ENCODE assay signal across 32 mouse cellular contexts in genomic region chr17:85574023-85574422, GRCm38 (mm10). TPM values are rescaled to one million over a fixed set of nuclear protein-coding genes. Genes with fewer than 3 reads are reported as not detected.
DNase-seq lines count a peak whose midpoint lies in the region; ATAC-seq and TF ChIP-seq lines count a peak whose summit lies in the region.
"Had no signal": no experiment of that assay in that cellular context is flagged by ENCODE, and none has a peak within 500 bp of the region (broad histone marks: within the 10 kb centered on the region; RNA-seq: fewer than 3 reads in every experiment).

No protein-coding gene starts in this region.

- peak; percentile 69 for TF ChIP-seq EP300 in CH12.LX (IDR thresholded peaks at IDR 0.05; ENCODE audit: low read length)

- peak overlapping the region; percentile 8; the same call in 1 of the 2 replicates for H3K4me2 ChIP-seq in CH12.LX (ENCODE audit: insufficient read depth, low read depth, poor library complexity, severe bottlenecking)
- no peak overlapping the region for H3K4me2 ChIP-seq in heart, embryonic 12.5 days
- H3K4me2 ChIP-seq: forebrain, embryonic 13.5 days; heart, embryonic 13.5 days; hindbrain, embryonic 14.5 days had no signal

- dilution Hi-C loops in CH12.LX (cut with MboI; ENCODE audit: extremely low pct_ligation_motif_present, extremely low pct_unique_long_range_greater_than_20kb, low sequenced_read_pairs) = no loop called here

- WGBS in heart, embryonic 12.5 days = 67% methylated on average over 3 of the region's 3 CpGs
- WGBS in midbrain, embryonic 10.5 days = 95% methylated on average over 3 of the region's 3 CpGs

- no peaks in the 10 kb centered on the region for H3K27me3 ChIP-seq in CH12.LX (replicated peaks)
- peaks cover 23% of the 10 kb centered on the region; the same call in 1 of the 2 replicates for H3K27me3 ChIP-seq in heart, embryonic 12.5 days (replicated peaks)
- H3K27me3 ChIP-seq in midbrain, embryonic 10.5 days (ENCODE audit: low read depth, poor library complexity, severe bottlenecking) = peaks cover 17% of the 10 kb centered on the region; the same call in 1 of the 2 replicates

- in situ Hi-C loops in CH12.LX (cut with MboI; ENCODE audit: low pct_ligation_motif_present, low pct_unique_long_range_greater_than_20kb, low sequenced_read_pairs) = no loop called here

- H3K9ac ChIP-seq in CH12.LX (ENCODE audit: insufficient read depth, low read depth) = no peak overlapping the region
- no peak overlapping the region for H3K9ac ChIP-seq in heart, embryonic 12.5 days
- H3K9ac ChIP-seq: forebrain, embryonic 13.5 days; heart, embryonic 13.5 days; hindbrain, embryonic 14.5 days had no signal

- DNase-seq in CH12.LX (ENCODE audit: extremely low read depth) = peak; percentile 69
- no peak for DNase-seq in c-Kit-positive CD71-positive TER-119-positive erythroid progenitor cells, embryonic 14.5 days (ENCODE audit: low spot score)
- DNase-seq in midbrain, embryonic 10.5 days (ENCODE audit: low spot score) = no peak
- DNase-seq: adrenal gland, postnatal 10 days; adrenal gland, postnatal 36 days; cerebellum, adult 11-12 months; cerebellum, adult 8-10 months; cerebellum, postnatal 10 days; cerebellum, postnatal 36 days; gastrocnemius, postnatal 10 days; gastrocnemius, postnatal 36 days; heart, adult 18-20 months; kidney, adult 18-20 months had no signal

- no peak overlapping the region for H3K4me3 ChIP-seq in CH12.LX (replicated peaks in 1 of 3; ENCODE audit: low read depth in 2 of 3, low read length in 2 of 3, poor library complexity in 1 of 3)
- H3K4me3 ChIP-seq in heart, embryonic 12.5 days = no peak overlapping the region
- no peak overlapping the region for H3K4me3 ChIP-seq in midbrain, embryonic 10.5 days
- H3K4me3 ChIP-seq: forebrain, embryonic 10.5 days; forebrain, embryonic 13.5 days; heart, embryonic 13.5 days had no signal

- H3K79me2 ChIP-seq in CH12.LX (replicated peaks; ENCODE audit: control insufficient read depth, extremely low read depth, insufficient read depth, poor library complexity, severe bottlenecking) = no peaks in the 10 kb centered on the region

- no peak; the same call in 1 of the 2 replicates for TF ChIP-seq RAD21 in CH12.LX (IDR thresholded peaks at IDR 0.05; ENCODE audit: low read depth, low read length)

- H3K27ac ChIP-seq in CH12.LX (ENCODE audit: insufficient read depth, low read depth) = no peak overlapping the region
- no peak overlapping the region for H3K27ac ChIP-seq in heart, embryonic 12.5 days (ENCODE audit: poor library complexity, severe bottlenecking)
- no peak overlapping the region for H3K27ac ChIP-seq in midbrain, embryonic 10.5 days (replicated peaks)
- H3K27ac ChIP-seq: forebrain, embryonic 10.5 days; forebrain, embryonic 13.5 days; heart, embryonic 13.5 days; hindbrain, embryonic 14.5 days; hindbrain, postnatal 0 days had no signal

- no peaks in the 10 kb centered on the region for H3K36me3 ChIP-seq in CH12.LX (replicated peaks in 1 of 2; ENCODE audit: control insufficient read depth in 1 of 2, insufficient read depth in 1 of 2, low read length in 1 of 2)
- no peaks in the 10 kb centered on the region for H3K36me3 ChIP-seq in heart, embryonic 12.5 days
- H3K36me3 ChIP-seq in midbrain, embryonic 10.5 days = no peaks in the 10 kb centered on the region
- H3K36me3 ChIP-seq: forebrain, embryonic 10.5 days; heart, embryonic 13.5 days had no signal

- TF ChIP-seq POLR2A in CH12.LX (IDR thresholded peaks at IDR 0.05; ENCODE audit: low read depth, low read length) = no peak

- ATAC-seq in common myeloid progenitor, adult 5-6 weeks (replicated peaks; ENCODE audit: low read depth, poor library complexity, severe bottlenecking) = peak; percentile 76
- ATAC-seq in megakaryocyte, adult 5-6 weeks (ENCODE audit: poor library complexity, severe bottlenecking) = peak; percentile 38
- no peak for ATAC-seq in heart, embryonic 12.5 days (ENCODE audit: insufficient number of reproducible peaks, low FRiP score)
- ATAC-seq: CD4-positive, CD25-positive, alpha-beta regulatory T cell, adult 4 months; forebrain, embryonic 13.5 days; forebrain, embryonic 16.5 days; hindbrain, postnatal 0 days; inflammation-experienced regulatory T-cells, adult 6 months; intestine, embryonic 16.5 days; Patski had no signal

- TF ChIP-seq CTCF in CH12.LX (conservative IDR thresholded peaks at IDR 0.05 in 1 of 2, IDR thresholded peaks at IDR 0.05 in 1 of 2; ENCODE audit: low read depth in 2 of 2, low read length in 2 of 2) = no peak

- peaks cover 6 to 35% of the 10 kb centered on the region in 2 experiments; a peak in 3 of 4 replicates for H3K4me1 ChIP-seq in CH12.LX (ENCODE audit: control insufficient read depth in 1 of 2, insufficient read depth in 2 of 2)
- 0 out of 2 replicates have a peak, but pooled peaks cover 6% of the 10 kb centered on the region for H3K4me1 ChIP-seq in heart, embryonic 12.5 days (replicated peaks)
- no peaks in the 10 kb centered on the region for H3K4me1 ChIP-seq in midbrain, embryonic 10.5 days

- no peaks in the 10 kb centered on the region for H3K9me3 ChIP-seq in CH12.LX (replicated peaks; ENCODE audit: low read length)
- H3K9me3 ChIP-seq in heart, embryonic 12.5 days (replicated peaks) = no peaks in the 10 kb centered on the region
- no peaks in the 10 kb centered on the region for H3K9me3 ChIP-seq in midbrain, embryonic 10.5 days (replicated peaks)
- H3K9me3 ChIP-seq: forebrain, embryonic 10.5 days; forebrain, embryonic 13.5 days; heart, embryonic 13.5 days had no signal

TF ChIP-seq in CH12.LX, 34 proteins besides CTCF, POLR2A, EP300 and RAD21:
- TF ChIP-seq BHLHE40 (IDR thresholded peaks at IDR 0.05; ENCODE audit: low read depth, low read length) (no peak), MEF2A (IDR thresholded peaks at IDR 0.05; ENCODE audit: borderline replicate concordance, low read depth, low read length) (no peak), ZKSCAN1 (IDR thresholded peaks at IDR 0.05; ENCODE audit: borderline replicate concordance, low read depth, low read length) (no peak), IRF4 (IDR thresholded peaks at IDR 0.05; ENCODE audit: low read depth, low read length) (peak; percentile 71), ETS1 (conservative IDR thresholded peaks at IDR 0.05; ENCODE audit: low read depth, low read length) (0 out of 2 replicates have a peak, but pooled peaks have one; percentile 7)

RNA-seq across cellular contexts. Expression of gene Six3, which starts 39.4 kb away (rescaled TPM):
- not detected in 2 replicates for total RNA-seq in CH12.LX (2012; rRNA removed)
- total RNA-seq in CH12.LX (2014; rRNA removed) = not detected in 2 replicates
- polyA plus RNA-seq in CH12.LX (2012; ENCODE audit: insufficient read length, low read depth) = not detected in 2 replicates
- not detected in 2 replicates for total RNA-seq in common myeloid progenitor, adult 5-6 weeks (2017)
- total RNA-seq in megakaryocyte, adult 5-6 weeks (2015) = not detected in 2 replicates
- total RNA-seq in megakaryocyte, adult 5-6 weeks (2017) = not detected in 2 replicates
- not detected in 2 replicates for polyA plus RNA-seq in heart, embryonic 12.5 days (2016; fragmentation: Nextera tagmentation; extraction: Ambion mirVana)
- 4.0 and 7.9 TPM in 2 replicates for polyA plus RNA-seq in midbrain, embryonic 10.5 days (2016; fragmentation: Nextera tagmentation; extraction: Ambion mirVana)
- total RNA-seq: adrenal gland, adult 18-20 months; adrenal gland, postnatal 10 days; adrenal gland, postnatal 36 days; ES-E14; gastrocnemius, adult 18-20 months; gastrocnemius, postnatal 10 days; gastrocnemius, postnatal 36 days; heart, adult 18-20 months; heart, postnatal 25 days had no signal
- polyA plus RNA-seq: C2C12; heart, embryonic 13.5 days; heart, embryonic 16.5 days; hindbrain, embryonic 14.5 days; intestine, embryonic 16.5 days had no signal
